Mouse (Mus musculus): ENCODE results near the gene Msl2.

Gene Msl2

DNA sequence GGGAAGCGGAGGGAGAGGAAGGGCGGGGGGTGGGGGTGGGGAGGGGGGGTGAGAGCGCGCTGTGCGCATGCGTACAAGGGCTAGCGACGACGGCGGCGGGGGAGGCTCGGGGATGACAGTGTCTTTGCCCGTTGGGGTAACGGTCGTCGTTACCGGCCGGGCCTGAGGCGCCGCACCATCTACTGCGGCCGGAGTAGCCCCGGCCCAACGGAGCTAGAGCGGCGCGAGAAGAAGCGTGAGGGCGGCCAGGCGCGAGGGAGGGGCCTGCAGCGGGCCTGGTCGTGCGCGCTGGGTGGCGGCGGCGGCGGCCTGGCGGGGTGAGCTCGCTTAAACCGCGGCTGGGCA, at the start of gene Msl2:
Gene Msl2, plus strand, starts transcription at position 115 of the 345 bp plus-strand sequence.
- no peak for DNase-seq (ENCODE audit: low spot score)

DNA sequence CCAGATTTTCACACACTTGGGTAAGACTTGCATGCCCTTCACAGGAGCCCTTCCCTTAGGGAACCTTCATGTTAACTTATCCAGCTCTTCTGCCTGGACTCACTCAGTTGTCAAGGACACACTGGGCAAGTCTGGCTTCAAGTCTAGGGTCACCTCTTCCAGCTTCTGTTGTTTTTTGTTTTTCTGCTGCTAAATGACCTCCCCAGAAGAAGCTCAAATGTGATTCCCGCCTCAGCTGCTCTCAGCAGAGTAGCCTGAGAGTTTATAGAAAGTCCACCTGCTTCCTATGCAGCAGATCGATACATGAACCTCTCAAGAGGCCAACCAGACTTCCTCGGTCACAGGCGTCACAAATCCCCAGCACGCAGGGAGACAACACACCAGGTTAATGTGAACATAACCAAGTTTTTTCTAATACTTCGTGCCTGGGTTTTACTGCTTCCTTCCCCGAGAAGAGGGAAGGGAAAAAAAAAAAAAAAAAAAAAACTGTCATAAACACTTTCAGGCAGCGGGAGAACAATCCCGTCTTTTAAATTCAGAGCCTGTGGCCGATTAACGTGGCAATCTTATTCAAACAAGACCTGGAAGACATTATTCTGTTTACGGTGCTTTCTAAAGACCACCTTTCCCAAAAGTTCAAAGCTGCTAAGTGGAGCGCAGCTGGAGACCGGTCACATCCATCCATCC, 40.0 kb upstream of the Msl2 start:
- no peak for DNase-seq (ENCODE audit: low spot score)

GRCm38 (mm10) chr9:101034448-101035098, 39.3 kb upstream of the Msl2 start, which contains the start of gene Pccb:
Pccb (minus strand) TSS chr9:101034898.
- peak; percentile 91 for DNase-seq (ENCODE audit: low spot score)

DNA sequence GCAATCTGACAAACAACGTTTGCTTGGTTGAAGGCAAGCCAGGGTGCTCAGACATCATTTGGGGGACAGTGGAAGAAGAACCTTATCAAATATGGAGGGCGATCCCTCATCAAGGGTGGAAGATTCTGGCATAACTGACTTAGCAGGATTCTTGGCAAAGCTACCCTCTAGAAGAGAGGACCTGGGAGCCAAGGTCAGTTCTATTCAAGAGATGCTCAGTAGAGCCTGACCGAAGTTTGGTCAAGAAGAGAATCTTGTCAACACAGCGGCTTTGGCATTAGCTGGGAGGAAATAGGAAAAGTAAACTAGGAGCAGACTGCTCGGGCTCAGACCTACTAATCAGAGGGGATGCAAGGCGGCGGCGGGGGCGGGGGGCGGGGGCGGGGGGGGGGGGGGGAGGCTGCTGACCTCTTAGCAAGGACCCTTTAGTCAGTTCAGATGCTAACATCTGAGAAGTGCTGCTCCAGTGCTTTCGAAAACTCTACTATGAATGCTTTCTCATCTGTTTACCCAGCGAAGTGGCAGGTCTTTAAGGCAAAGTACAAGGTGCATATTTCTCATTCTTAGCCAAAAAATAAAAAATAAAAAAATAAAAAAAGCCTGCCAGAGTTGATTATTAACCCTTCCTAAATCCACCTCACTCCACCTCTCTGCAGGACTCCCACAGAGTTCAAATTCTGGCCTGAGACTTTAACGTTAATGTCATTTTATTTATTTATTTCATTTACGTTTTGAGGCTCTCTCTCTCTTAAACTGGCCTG, 37.9 kb upstream of the Msl2 start:
- DNase-seq (ENCODE audit: low spot score): no peak

GRCm38 (mm10) chr9:101036876-101037275, 37.0 kb upstream of the Msl2 start:
- DNase-seq (ENCODE audit: low spot score): no peak

DNA sequence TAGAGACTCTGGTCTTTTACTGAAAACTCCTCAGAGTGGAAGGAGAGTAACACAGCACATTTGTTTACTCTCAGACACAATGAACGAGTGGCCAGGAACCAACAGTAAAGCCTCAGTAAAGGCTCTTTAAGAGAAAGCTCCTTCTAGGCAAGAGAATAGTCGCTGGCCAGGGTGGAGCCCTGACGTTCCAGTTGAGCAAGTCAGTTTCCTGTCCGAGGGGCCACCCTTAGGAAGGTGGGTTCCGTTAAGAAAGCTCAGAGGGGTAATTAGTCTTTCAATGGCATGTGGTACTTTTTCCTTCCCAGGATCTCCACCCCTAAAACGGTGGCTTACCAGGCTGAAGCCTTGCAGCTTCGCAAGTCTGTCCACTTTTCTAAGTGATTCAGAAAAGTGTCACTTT, 36.5 kb upstream of the Msl2 start:
- DNase-seq (ENCODE audit: low spot score): no peak

DNA sequence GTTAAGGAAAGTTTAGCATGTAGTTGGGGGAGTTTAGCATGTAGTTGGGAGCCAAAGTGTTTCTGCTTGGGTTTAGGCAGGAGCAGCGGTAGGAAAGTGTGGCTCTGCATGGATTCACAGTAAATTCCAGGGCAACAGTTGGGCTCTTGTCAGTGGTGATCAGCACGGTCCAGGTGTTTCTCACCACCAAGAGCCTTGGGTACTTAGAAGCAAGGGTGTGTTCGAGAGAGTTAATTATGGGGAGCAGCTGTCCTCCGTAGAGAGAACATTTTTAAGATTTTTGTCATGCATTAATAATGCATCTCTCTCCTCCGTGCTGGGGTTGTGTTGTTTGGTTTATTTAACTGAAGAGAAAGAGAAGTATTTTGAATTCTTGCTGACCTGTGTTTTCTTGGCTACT, 35.3 kb upstream of the Msl2 start:
- DNase-seq (ENCODE audit: low spot score): no peak

DNA sequence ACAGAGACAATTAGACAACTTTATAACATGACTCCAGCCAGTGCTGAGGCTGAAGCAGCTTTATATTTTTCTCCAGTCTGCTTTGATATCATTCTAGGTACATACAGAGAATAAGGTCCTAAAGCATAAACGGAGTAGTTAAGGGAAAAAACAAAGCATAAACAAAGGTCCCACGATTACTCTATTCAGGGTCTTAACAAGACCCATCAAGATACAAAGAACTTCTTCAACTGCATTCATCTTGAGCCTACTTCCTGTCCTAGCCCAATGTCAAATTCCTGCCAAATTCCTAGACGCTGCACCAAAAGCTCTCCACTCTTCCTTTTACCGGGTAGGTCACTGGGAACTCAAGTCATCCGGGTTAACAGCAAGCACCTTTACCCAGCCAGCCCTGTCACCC, 32.4 kb upstream of the Msl2 start:
- no peak for DNase-seq (ENCODE audit: low spot score)

GRCm38 (mm10) chr9:101042249-101042648, 31.7 kb upstream of the Msl2 start:
- no peak for DNase-seq (ENCODE audit: low spot score)

DNA sequence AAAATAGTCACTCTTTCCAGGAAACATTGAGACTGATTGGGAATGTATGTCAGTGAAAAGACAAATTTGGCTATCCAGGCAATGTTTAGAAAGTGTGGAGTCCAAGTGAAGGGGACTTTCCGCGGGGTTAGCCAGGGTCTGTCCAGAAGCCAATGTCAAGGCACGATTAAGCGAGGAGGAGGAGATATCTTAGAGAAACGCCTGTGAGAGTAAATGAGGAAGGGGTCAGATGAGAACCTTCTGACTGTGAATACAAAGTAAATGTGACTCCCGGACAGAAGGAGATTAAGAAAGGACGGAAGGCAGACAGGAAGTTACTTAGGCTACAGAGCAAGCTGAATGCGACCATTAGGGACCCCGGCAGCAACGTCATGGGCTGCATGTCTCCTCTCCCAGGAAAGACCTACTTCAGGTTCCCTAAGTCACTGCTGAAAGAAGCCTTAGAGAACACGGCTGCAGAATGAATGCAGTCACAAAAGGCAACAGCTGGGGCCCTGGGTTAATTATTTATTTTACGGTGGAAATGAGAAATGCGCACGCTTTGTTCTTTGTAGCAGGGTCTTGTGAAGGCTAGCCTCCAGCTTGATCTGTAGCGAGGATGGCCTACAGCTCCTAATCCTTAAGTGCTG, 28.1 kb upstream of the Msl2 start:
- DNase-seq (ENCODE audit: low spot score): no peak

- no peak for DNase-seq (ENCODE audit: low spot score)
Measured at GRCm38 (mm10) chr9:101052007-101052406, 21.9 kb upstream of the Msl2 start.

- no peak for DNase-seq (ENCODE audit: low spot score)
Measured at GRCm38 (mm10) chr9:101052691-101053090, 21.2 kb upstream of the Msl2 start.

- DNase-seq (ENCODE audit: low spot score): no peak
Measured at GRCm38 (mm10) chr9:101053279-101053678, 20.6 kb upstream of the Msl2 start.

GRCm38 (mm10) chr9:101057156-101057555, 16.7 kb upstream of the Msl2 start:
- DNase-seq (ENCODE audit: low spot score): no peak

DNA sequence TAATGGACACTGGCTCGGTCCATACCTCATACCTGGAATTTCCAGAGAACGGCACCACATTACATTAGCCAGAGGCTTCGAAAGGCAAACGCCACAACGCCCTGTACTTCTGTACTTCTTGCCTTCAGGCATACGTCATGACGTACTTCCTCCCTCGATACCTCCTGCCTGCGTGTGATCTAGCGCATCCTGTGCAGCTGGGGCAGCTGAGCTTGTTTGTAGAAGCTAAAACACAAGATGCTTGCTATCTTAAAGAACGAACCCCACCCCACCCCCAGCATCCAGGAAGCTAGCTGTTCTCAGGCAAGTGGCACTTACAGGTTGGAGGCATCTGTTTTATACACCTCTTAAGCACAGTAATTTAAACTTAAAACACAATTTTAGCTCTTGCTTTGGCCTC, 12.9 kb upstream of the Msl2 start:
- DNase-seq (ENCODE audit: low spot score): no peak

- DNase-seq (ENCODE audit: low spot score): no peak
Measured at GRCm38 (mm10) chr9:101062253-101062780, 11.6 kb upstream of the Msl2 start.

- no peak for DNase-seq (ENCODE audit: low spot score)
Measured at GRCm38 (mm10) chr9:101065076-101065602, 8.8 kb upstream of the Msl2 start.

- DNase-seq (ENCODE audit: low spot score): no peak
Measured at GRCm38 (mm10) chr9:101069781-101070180, 4.1 kb upstream of the Msl2 start.

DNA sequence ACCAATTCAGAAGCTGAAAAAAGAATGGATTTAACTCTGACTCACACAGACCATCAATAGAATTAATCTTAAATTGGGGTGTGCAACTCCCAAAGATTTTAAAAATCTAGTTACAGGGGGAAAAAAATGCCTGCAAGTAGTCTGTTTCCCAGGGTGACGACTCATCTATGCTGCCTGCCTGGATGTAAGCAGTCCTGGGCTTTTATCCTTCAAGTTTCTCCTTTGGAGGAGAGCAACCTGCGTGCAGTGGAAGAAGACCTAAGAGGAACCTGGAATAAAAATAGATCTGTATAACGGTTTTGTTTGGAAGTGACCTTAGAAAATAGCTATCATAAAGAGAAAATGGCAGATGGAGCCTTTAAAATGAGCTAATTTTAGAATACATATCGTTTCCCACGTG, 1.4 kb upstream of the Msl2 start:
- no peak for DNase-seq (ENCODE audit: low spot score)

- peak; percentile 96 for DNase-seq (ENCODE audit: low spot score)
Measured at GRCm38 (mm10) chr9:101073041-101073986, 587 bp upstream of the Msl2 start.
